Mouse (Mus musculus) CH12.LX (cell line): ENCODE measurements at regions not wholly inside any gene's neighbourhood (a gene's known extent, or its start where the extent isn't known, plus 50 kb on each side); places are given as distances from the start of the nearest gene placed in this dataset.

ENCODE experiments used
- CHD1 ChIP-seq: IDR thresholded peaks from 2 replicates; pipeline ENCODE4 v1.6.1; 2012; ENCODE audit warnings: low read depth, low read length, improper control_type of control experiment, inconsistent platforms
- CHD2 ChIP-seq: IDR thresholded peaks from 2 replicates; pipeline ENCODE4 v1.6.1; 2011; ENCODE audit warnings: low read length, improper control_type of control experiment
- EP300 ChIP-seq: IDR thresholded peaks from 2 replicates; pipeline ENCODE4 v1.6.1; 2011; ENCODE audit warnings: low read length, improper control_type of control experiment
- JUND ChIP-seq: conservative IDR thresholded peaks from 2 replicates; pipeline ENCODE4 v1.6.1; 2011; ENCODE audit warnings: low read depth, low read length, improper control_type of control experiment
- SMC3 ChIP-seq: IDR thresholded peaks from 2 replicates; pipeline ENCODE4 v1.6.1; 2011; ENCODE audit warnings: low read depth, low read length, improper control_type of control experiment
- ZKSCAN1 ChIP-seq: IDR thresholded peaks from 2 replicates; pipeline ENCODE4 v1.6.1; 2012; ENCODE audit warnings: low read depth, inconsistent platforms, low read length, improper control_type of control experiment, borderline replicate concordance

- TF ChIP-seq CHD1 (no peak), JUND (no peak), ZKSCAN1 (no peak), CHD2 (no peak), EP300 (no peak), SMC3 (no peak)
Observed at GRCm38 (mm10) chrX:12287656-12288561, 127.8 kb upstream of the Bcor start.
